Mouse (Mus musculus) adipose tissue, adult 10 weeks (tissue): ENCODE results near the gene AF067061. TPM values are rescaled to one million over a fixed set of nuclear protein-coding genes. Genes with fewer than 3 reads are reported as not detected.

Source experiments
- polyA plus RNA-seq: library from polyadenylated mRNA; stranded (reverse); fragments of 350-450 nt; fragmentation: Illumina TruSeq; extraction: RNeasy Lipid Tissue Mini Kit (QIAGEN cat#74804); gene quantifications from one replicate; pipeline ENCODE4 v1.2.3, GENCODE M21; 2014; ENCODE audit warnings: low read depth, low replicate concordance

AF067061 gene
- not detected for polyA plus RNA-seq

DNA sequence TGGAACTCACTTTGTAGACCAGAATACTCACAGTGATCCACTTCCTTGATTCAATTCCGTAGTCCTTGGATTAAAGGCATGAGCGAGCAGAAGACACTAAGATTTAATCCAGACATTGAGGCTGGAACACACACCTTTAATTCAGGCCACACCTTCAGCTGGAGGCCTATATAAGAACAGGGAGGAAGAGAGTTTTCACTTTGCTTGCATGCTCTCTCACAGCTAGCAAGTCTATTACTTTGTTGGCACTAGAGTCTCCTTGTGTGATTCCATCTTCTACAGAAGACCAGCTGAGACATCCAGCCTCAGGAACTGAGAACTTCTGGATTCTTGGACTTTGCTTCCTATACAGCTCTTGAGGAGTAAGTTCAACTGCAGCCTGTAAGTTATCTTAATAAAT is at the start of gene AF067061:
AF067061 (plus strand) TSS at position 245 of the 400 bp plus-strand sequence.

DNA sequence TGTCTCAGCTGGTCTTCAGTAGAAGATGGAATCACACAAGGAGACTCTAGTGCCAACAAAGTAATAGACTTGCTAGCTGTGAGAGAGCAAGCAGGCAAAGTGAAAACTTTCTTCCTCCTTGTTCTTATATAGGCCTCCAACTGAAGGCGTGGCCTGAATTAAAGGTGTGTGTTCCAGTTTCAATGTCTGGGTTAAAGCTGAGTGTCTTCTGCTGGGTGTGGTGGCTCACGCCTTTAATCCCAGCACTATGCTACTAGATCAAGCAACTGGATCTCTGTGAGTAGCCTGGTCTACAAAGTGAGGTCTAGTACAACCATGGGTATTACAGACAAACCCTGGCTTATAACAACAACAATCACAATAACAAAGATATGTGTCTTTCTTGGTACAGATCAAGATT is 47.1 kb upstream of the AF067061 start, which contains the start of gene Gm21762:
Gm21762 (minus strand) TSS at position 101 of the 400 bp plus-strand sequence.

GRCm38 (mm10) chr13:120238811-120239210 is 24.1 kb upstream of the AF067061 start, which contains the start of gene Gm21731:
Gm21731 (plus strand) TSS chr13:120239111.

GRCm38 (mm10) chr13:120299991-120300442 is 37.1 kb downstream of the AF067061 start, which contains the start of gene BC147527:
BC147527 (plus strand) TSS chr13:120300392.

Other genes with a start within 250 kb of the AF067061 start
- gene Gm36079, start 236.1 kb upstream of the AF067061 start, polyA plus RNA-seq, result not detected
- 4.7 TPM for gene Gm21188, start 210.9 kb upstream of the AF067061 start, polyA plus RNA-seq
- gene Gm20767, start 122.9 kb upstream of the AF067061 start, polyA plus RNA-seq, result not detected
- not detected for gene Gm21818, start 90.7 kb upstream of the AF067061 start, polyA plus RNA-seq
- gene Gm21762, start 47.2 kb upstream of the AF067061 start, polyA plus RNA-seq, result not detected
- not detected for gene Gm21731, start 24.0 kb upstream of the AF067061 start, polyA plus RNA-seq
- gene BC147527, start 37.3 kb downstream of the AF067061 start, polyA plus RNA-seq, result 1.2 TPM
- not detected for gene Tcstv3, start 53.8 kb downstream of the AF067061 start, polyA plus RNA-seq